Mouse (Mus musculus) liver, embryonic 11.5 days (tissue): ENCODE measurements around the gene Rfc2. TPM values are rescaled to one million over a fixed set of nuclear protein-coding genes. Genes with fewer than 3 reads are reported as not detected.

Experiments used
- ATAC-seq: fragments of 200-750 bp; cut with Nextera tagmentation; replicated peaks from 2 replicates; pipeline ENCODE4 v1.8.0; 2017; ENCODE audit warnings: moderate number of reproducible peaks, mild to moderate bottlenecking, moderate TSS enrichment, moderate library complexity; ENCODE audit not compliant: low FRiP score
- DNase-seq: peaks from one replicate; pipeline ENCODE4 v3.0.0-alpha.2; 2017; ENCODE audit warnings: low spot score
- H3K27ac ChIP-seq: fragments of 300-500 bp; sonication (generic); 2 replicates; pipeline ENCODE4 v1.5.1; 2014; ENCODE audit warnings: mild to moderate bottlenecking, low read depth, low read length, control low read depth
- H3K27me3 ChIP-seq: fragments of 300-500 bp; sonication (generic); replicated peaks from 2 replicates; pipeline ENCODE4 v1.6.1; 2014; ENCODE audit warnings: low read length, mixed read lengths; ENCODE audit not compliant: control insufficient read depth, insufficient read depth
- H3K36me3 ChIP-seq: fragments of 300-500 bp; sonication (generic); 2 replicates; pipeline ENCODE4 v1.6.1; 2014; ENCODE audit warnings: mild to moderate bottlenecking, low read length, moderate library complexity, mixed read lengths; ENCODE audit not compliant: control insufficient read depth, insufficient read depth
- H3K4me1 ChIP-seq: fragments of 300-500 bp; sonication (generic); replicated peaks from 2 replicates; pipeline ENCODE4 v1.6.1; 2014; ENCODE audit warnings: low read length, mixed read lengths; ENCODE audit not compliant: control insufficient read depth, insufficient read depth
- H3K4me2 ChIP-seq: fragments of 300-500 bp; sonication (generic); 2 replicates; pipeline ENCODE4 v1.6.1; 2014; ENCODE audit warnings: mild to moderate bottlenecking, control low read depth, moderate library complexity
- H3K4me3 ChIP-seq: fragments of 300-500 bp; sonication (generic); 2 replicates; pipeline ENCODE4 v1.5.1; 2014; ENCODE audit warnings: low read depth, low read length, control low read depth
- H3K9ac ChIP-seq: fragments of 300-500 bp; sonication (generic); 2 replicates; pipeline ENCODE4 v1.6.1; 2014; ENCODE audit warnings: low read depth, low read length, control low read depth
- H3K9me3 ChIP-seq: fragments of 300-500 bp; sonication (generic); 2 replicates; pipeline ENCODE4 v1.6.1; 2016; ENCODE audit warnings: low read length, inconsistent platforms, mixed read lengths; ENCODE audit not compliant: control insufficient read depth
- whole genome bisulfite sequencing: fragments of 180-500 bp; shearing (Covaris S2); extraction: QIAGEN DNeasy Blood & Tissue Kit; methylation state at CpG from one replicate; pipeline ENCODE4 v1.1.7; 2014; 5-methylcytosine and 5-hydroxymethylcytosine counted together
- polyA plus RNA-seq: library from polyadenylated mRNA; unstranded; fragments of >200 nt; fragmentation: Nextera tagmentation; extraction: Ambion mirVana; gene quantifications from 2 replicates; pipeline ENCODE4 v1.2.1, GENCODE M21; 2014

Gene Rfc2
- polyA plus RNA-seq: 363 and 374 TPM in 2 replicates

- Histone ChIP-seq H3K9ac (no peak within 1 kb of the TSS), H3K9me3 (no peaks in the 10 kb centered on the region), H3K27ac (no peak within 1 kb of the TSS), H3K4me2 (no peak within 1 kb of the TSS), H3K36me3 (no peaks in the 10 kb centered on the region), H3K4me3 (no peak within 1 kb of the TSS), H3K27me3 (no peaks in the 10 kb centered on the region), H3K4me1 (peaks cover 11% of the 10 kb centered on the region)
- ATAC-seq (no peak), DNase-seq (no peak)
- 88% methylated on average over 5 of the region's 5 CpGs for WGBS
These were observed at the start of gene Rfc2 for GRCm38 (mm10) chr5:134581146-134581545. Gene Rfc2 (plus strand): TSS chr5:134581366.

- DNase-seq (no peak), ATAC-seq (no peak)
- Histone ChIP-seq H3K36me3 (no peaks in the 10 kb centered on the region; the same call in 1 of the 2 replicates), H3K27me3 (no peaks in the 10 kb centered on the region), H3K4me1 (peaks cover 7% of the 10 kb centered on the region; the same call in 1 of the 2 replicates), H3K9ac (no peak overlapping the region), H3K27ac (no peak overlapping the region), H3K4me3 (no peak overlapping the region), H3K4me2 (no peak overlapping the region), H3K9me3 (no peaks in the 10 kb centered on the region)
- 89% methylated on average over 9 of the region's 9 CpGs for WGBS
These were observed 49.6 kb upstream of the Rfc2 start for GRCm38 (mm10) chr5:134531585-134531984.

- Histone ChIP-seq H3K36me3 (no peaks in the 10 kb centered on the region; the same call in 1 of the 2 replicates), H3K9ac (no peak overlapping the region), H3K4me3 (no peak overlapping the region), H3K4me2 (no peak overlapping the region), H3K27me3 (no peaks in the 10 kb centered on the region), H3K9me3 (no peaks in the 10 kb centered on the region), H3K4me1 (peaks cover 7% of the 10 kb centered on the region; the same call in 1 of the 2 replicates), H3K27ac (no peak overlapping the region)
- 63% methylated on average over 6 of the region's 6 CpGs for WGBS
- DNase-seq (no peak), ATAC-seq (no peak)
These were observed 48.7 kb upstream of the Rfc2 start for GRCm38 (mm10) chr5:134532417-134532816.

GRCm38 (mm10) chr5:134536036-134536435, 45.1 kb upstream of the Rfc2 start:
- Histone ChIP-seq H3K4me2 (no peak overlapping the region), H3K36me3 (no peaks in the 10 kb centered on the region; the same call in 1 of the 2 replicates), H3K27ac (no peak overlapping the region), H3K4me3 (no peak overlapping the region), H3K27me3 (no peaks in the 10 kb centered on the region), H3K9ac (no peak overlapping the region), H3K9me3 (no peaks in the 10 kb centered on the region), H3K4me1 (peaks cover 13% of the 10 kb centered on the region)
- ATAC-seq (no peak), DNase-seq (no peak)
- WGBS: 89% methylated on average over 6 of the region's 6 CpGs

GRCm38 (mm10) chr5:134539891-134540290, 41.3 kb upstream of the Rfc2 start:
- H3K9ac ChIP-seq: peak overlapping the region; percentile 6; the same call in 1 of the 2 replicates
- H3K4me2 ChIP-seq: no peak overlapping the region
- no peaks in the 10 kb centered on the region; the same call in 1 of the 2 replicates for H3K36me3 ChIP-seq
- WGBS: 13% methylated on average over 3 of the region's 3 CpGs
- H3K4me3 ChIP-seq: no peak overlapping the region
- DNase-seq (peak; percentile 52), ATAC-seq (peak; percentile 79)
- H3K4me1 ChIP-seq: peaks cover 14% of the 10 kb centered on the region
- H3K27ac ChIP-seq: peak overlapping the region; percentile 73
- no peaks in the 10 kb centered on the region for H3K9me3 ChIP-seq
- no peaks in the 10 kb centered on the region for H3K27me3 ChIP-seq

GRCm38 (mm10) chr5:134540881-134541280, 40.3 kb upstream of the Rfc2 start:
- H3K4me2 ChIP-seq: no peak overlapping the region
- no peaks in the 10 kb centered on the region; the same call in 1 of the 2 replicates for H3K36me3 ChIP-seq
- peaks cover 14% of the 10 kb centered on the region for H3K4me1 ChIP-seq
- DNase-seq (no peak), ATAC-seq (no peak)
- H3K9me3 ChIP-seq: no peaks in the 10 kb centered on the region
- WGBS: 84% methylated on average over 6 of the region's 6 CpGs
- no peak overlapping the region for H3K27ac ChIP-seq
- no peak overlapping the region for H3K4me3 ChIP-seq
- no peak overlapping the region for H3K9ac ChIP-seq
- no peaks in the 10 kb centered on the region for H3K27me3 ChIP-seq

- Histone ChIP-seq H3K9ac (no peak overlapping the region), H3K4me1 (peaks cover 14% of the 10 kb centered on the region), H3K9me3 (no peaks in the 10 kb centered on the region), H3K4me3 (no peak overlapping the region), H3K27me3 (no peaks in the 10 kb centered on the region), H3K27ac (no peak overlapping the region), H3K36me3 (no peaks in the 10 kb centered on the region; the same call in 1 of the 2 replicates), H3K4me2 (no peak overlapping the region)
- 57% methylated on average over 7 of the region's 7 CpGs for WGBS
- ATAC-seq: no peak
- no peak for DNase-seq
These were observed 39.5 kb upstream of the Rfc2 start for GRCm38 (mm10) chr5:134541640-134542039.

GRCm38 (mm10) chr5:134544516-134545241, 36.5 kb upstream of the Rfc2 start:
- Histone ChIP-seq H3K4me3 (no peak overlapping the region), H3K27ac (no peak overlapping the region), H3K36me3 (no peaks in the 10 kb centered on the region), H3K4me2 (no peak overlapping the region), H3K9me3 (no peaks in the 10 kb centered on the region), H3K27me3 (no peaks in the 10 kb centered on the region), H3K4me1 (peaks cover 15% of the 10 kb centered on the region), H3K9ac (no peak overlapping the region)
- no peak for DNase-seq
- no peak for ATAC-seq
- 70% methylated on average over 19 of the region's 19 CpGs for WGBS

GRCm38 (mm10) chr5:134545242-134545629, 35.9 kb upstream of the Rfc2 start:
- H3K4me2 ChIP-seq: no peak overlapping the region
- H3K27ac ChIP-seq: no peak overlapping the region
- H3K9me3 ChIP-seq: no peaks in the 10 kb centered on the region
- H3K4me3 ChIP-seq: no peak overlapping the region
- DNase-seq (no peak), ATAC-seq (no peak)
- no peaks in the 10 kb centered on the region for H3K27me3 ChIP-seq
- H3K4me1 ChIP-seq: peaks cover 9% of the 10 kb centered on the region
- 44% methylated on average over 3 of the region's 3 CpGs for WGBS
- no peaks in the 10 kb centered on the region for H3K36me3 ChIP-seq
- no peak overlapping the region for H3K9ac ChIP-seq
